Mouse (Mus musculus) erythroblast, embryonic 14.5 days (primary cell): ENCODE data around the gene Neurl1b. TPM values are rescaled to one million over a fixed set of nuclear protein-coding genes. Genes with fewer than 3 reads are reported as not detected.

Experiments
- H3K27me3 ChIP-seq: 2 replicates; pipeline ENCODE4 v1.6.1; 2012; ENCODE audit warnings: inconsistent platforms; ENCODE audit not compliant: control insufficient read depth
- H3K36me3 ChIP-seq: 2 replicates; pipeline ENCODE4 v1.6.1; 2012; ENCODE audit warnings: mild to moderate bottlenecking, inconsistent platforms; ENCODE audit not compliant: control insufficient read depth
- H3K4me1 ChIP-seq: 2 replicates; pipeline ENCODE4 v1.6.1; 2012; ENCODE audit warnings: inconsistent platforms; ENCODE audit not compliant: control insufficient read depth
- H3K4me3 ChIP-seq: replicated peaks from 2 replicates; pipeline ENCODE3; 2012; ENCODE audit warnings: moderate library complexity, mild to moderate bottlenecking, inconsistent platforms
- H3K9me3 ChIP-seq: 2 replicates; pipeline ENCODE4 v1.6.1; 2012; ENCODE audit warnings: low read length, inconsistent platforms, mixed read lengths; ENCODE audit not compliant: control insufficient read depth
- GATA1 ChIP-seq: IDR thresholded peaks from 2 replicates; pipeline ENCODE4 v1.6.1; 2012; ENCODE audit warnings: low read length, inconsistent platforms, mixed read lengths
- TAL1 ChIP-seq: IDR thresholded peaks from 3 replicates; pipeline ENCODE4 v1.6.1; 2012; ENCODE audit warnings: low read length, inconsistent platforms, mixed read lengths
- polyA plus RNA-seq: library from polyadenylated mRNA; stranded (reverse); fragments of >175 nt; gene quantifications from 2 replicates; pipeline ENCODE4 v1.2.3, GENCODE M21; 2012

Gene Neurl1b
- polyA plus RNA-seq, 1 experiment, result not detected

- Histone ChIP-seq H3K4me1 (no peaks in the 10 kb centered on the region), H3K27me3 (no peaks in the 10 kb centered on the region), H3K4me3 (no peak overlapping the region), H3K36me3 (no peaks in the 10 kb centered on the region), H3K9me3 (no peaks in the 10 kb centered on the region)
- TF ChIP-seq GATA1, result no peak
- TF ChIP-seq TAL1, result no peak
Observed at GRCm38 (mm10) chr17:26380280-26380985, 34.2 kb upstream of the Neurl1b start.

GRCm38 (mm10) chr17:26380986-26381446 is 33.6 kb upstream of the Neurl1b start:
- Histone ChIP-seq H3K4me1 (no peaks in the 10 kb centered on the region), H3K4me3 (no peak overlapping the region), H3K27me3 (no peaks in the 10 kb centered on the region), H3K36me3 (no peaks in the 10 kb centered on the region), H3K9me3 (no peaks in the 10 kb centered on the region)
- TF ChIP-seq TAL1, result no peak
- no peak for TF ChIP-seq GATA1

DNA sequence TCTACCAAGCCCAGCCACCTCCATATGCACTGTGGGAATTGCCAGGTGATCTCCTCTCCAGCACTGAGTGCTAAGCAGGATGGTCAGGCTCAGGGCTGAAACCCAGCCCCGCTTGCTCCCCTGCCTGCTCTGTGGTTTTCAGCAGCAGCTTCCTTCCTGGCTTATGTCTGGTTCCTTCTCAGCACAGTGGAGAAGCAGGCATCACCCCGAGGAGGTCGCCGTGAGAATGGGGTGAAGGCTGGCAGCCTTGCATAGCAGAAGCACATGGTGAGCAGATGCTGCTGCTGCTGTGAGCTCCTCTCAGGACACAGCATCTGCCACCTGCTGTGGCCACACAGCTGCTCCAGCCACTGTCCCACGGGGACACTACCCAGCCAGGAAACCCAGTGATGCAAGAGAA is 33.0 kb upstream of the Neurl1b start:
- TF ChIP-seq GATA1 (no peak), TAL1 (no peak)
- no peaks in the 10 kb centered on the region for H3K4me1 ChIP-seq
- no peaks in the 10 kb centered on the region for H3K27me3 ChIP-seq
- H3K4me3 ChIP-seq, result no peak overlapping the region
- H3K9me3 ChIP-seq, result no peaks in the 10 kb centered on the region
- H3K36me3 ChIP-seq, result no peaks in the 10 kb centered on the region

- TF ChIP-seq TAL1 (no peak), GATA1 (no peak)
- no peaks in the 10 kb centered on the region for H3K4me1 ChIP-seq
- H3K27me3 ChIP-seq, result no peaks in the 10 kb centered on the region; the same call in 1 of the 2 replicates
- no peak overlapping the region for H3K4me3 ChIP-seq
- no peaks in the 10 kb centered on the region for H3K36me3 ChIP-seq
- no peaks in the 10 kb centered on the region for H3K9me3 ChIP-seq
Observed at GRCm38 (mm10) chr17:26382176-26382575, 32.5 kb upstream of the Neurl1b start.

DNA sequence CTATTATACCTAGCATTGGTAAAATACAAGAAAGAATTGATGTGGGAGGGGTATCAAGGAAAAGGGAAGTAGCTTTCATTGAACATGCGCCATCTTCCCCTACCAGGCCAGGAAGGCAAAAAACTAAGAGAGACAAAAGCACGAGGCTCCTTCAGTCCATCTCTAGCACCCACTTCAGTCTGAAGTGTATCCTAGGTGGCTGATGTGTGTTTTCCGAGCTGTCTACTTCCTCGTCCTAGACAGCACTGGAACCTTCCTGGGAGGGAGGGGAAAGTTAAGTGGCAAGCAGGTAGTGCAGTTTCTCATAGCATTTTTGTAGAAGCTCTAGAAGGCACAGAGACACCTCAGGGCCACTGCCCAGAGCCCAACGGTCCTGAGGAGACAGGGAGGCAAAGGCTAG is 31.9 kb upstream of the Neurl1b start:
- Histone ChIP-seq H3K4me1 (no peaks in the 10 kb centered on the region), H3K9me3 (no peaks in the 10 kb centered on the region), H3K27me3 (peaks cover 2% of the 10 kb centered on the region; the same call in 1 of the 2 replicates), H3K4me3 (no peak overlapping the region), H3K36me3 (no peaks in the 10 kb centered on the region)
- TF ChIP-seq TAL1 (no peak), GATA1 (no peak)

DNA sequence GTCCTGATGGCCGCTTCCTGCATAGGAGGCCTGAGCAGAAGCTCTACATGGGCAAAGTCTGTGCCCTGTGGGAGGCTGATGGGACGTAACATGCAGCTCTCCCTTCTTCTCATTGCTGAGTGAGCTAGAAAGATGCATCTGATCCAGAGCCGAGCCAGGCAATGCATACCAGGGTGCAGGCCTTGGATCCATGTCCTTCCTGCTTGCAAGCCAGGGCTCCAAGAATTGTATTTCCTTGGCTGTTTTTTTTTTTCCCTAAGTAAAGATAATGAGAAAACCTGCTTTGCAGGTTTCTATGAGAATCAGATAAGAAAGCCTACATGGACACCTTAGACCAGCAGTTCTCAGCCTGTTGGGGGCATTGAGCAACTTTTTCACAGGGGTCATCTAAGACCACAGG is 30.5 kb upstream of the Neurl1b start:
- Histone ChIP-seq H3K36me3 (no peaks in the 10 kb centered on the region), H3K27me3 (peaks cover 2% of the 10 kb centered on the region; the same call in 1 of the 2 replicates), H3K9me3 (no peaks in the 10 kb centered on the region), H3K4me1 (no peaks in the 10 kb centered on the region), H3K4me3 (no peak overlapping the region)
- TF ChIP-seq GATA1 (no peak), TAL1 (no peak)

GRCm38 (mm10) chr17:26385252-26386130 is 29.1 kb upstream of the Neurl1b start:
- Histone ChIP-seq H3K4me1 (no peaks in the 10 kb centered on the region), H3K4me3 (no peak overlapping the region), H3K9me3 (no peaks in the 10 kb centered on the region), H3K27me3 (peaks cover 2% of the 10 kb centered on the region; the same call in 1 of the 2 replicates), H3K36me3 (no peaks in the 10 kb centered on the region)
- TF ChIP-seq GATA1 (no peak), TAL1 (no peak)

GRCm38 (mm10) chr17:26386131-26386481 is 28.5 kb upstream of the Neurl1b start:
- TF ChIP-seq GATA1 (no peak), TAL1 (no peak)
- no peaks in the 10 kb centered on the region for H3K4me1 ChIP-seq
- H3K36me3 ChIP-seq, result no peaks in the 10 kb centered on the region
- H3K27me3 ChIP-seq, result peaks cover 2% of the 10 kb centered on the region; the same call in 1 of the 2 replicates
- H3K9me3 ChIP-seq, result no peaks in the 10 kb centered on the region
- H3K4me3 ChIP-seq, result no peak overlapping the region

DNA sequence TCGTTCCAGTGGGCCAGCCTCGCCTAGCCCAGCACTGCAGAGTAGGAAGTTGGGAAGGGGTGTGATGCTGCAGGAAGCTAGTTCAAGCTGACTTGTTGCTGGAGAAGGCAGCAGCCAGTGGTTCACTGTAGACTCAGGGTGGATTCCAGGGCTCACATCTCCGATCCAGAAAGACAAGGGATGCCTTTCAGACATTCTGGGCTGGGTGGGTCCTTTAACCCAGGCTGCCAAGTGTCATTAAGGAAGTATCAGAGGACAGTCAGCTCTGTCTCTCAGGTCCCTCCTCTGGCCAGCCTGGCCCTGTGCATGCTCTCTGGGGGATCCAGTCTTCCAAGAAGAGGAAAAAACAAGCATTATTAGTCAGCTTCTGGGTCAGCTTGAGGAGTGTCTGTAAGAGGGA is 26.5 kb upstream of the Neurl1b start:
- Histone ChIP-seq H3K9me3 (no peaks in the 10 kb centered on the region), H3K4me3 (no peak overlapping the region), H3K27me3 (peaks cover 2% of the 10 kb centered on the region; the same call in 1 of the 2 replicates), H3K36me3 (no peaks in the 10 kb centered on the region), H3K4me1 (no peaks in the 10 kb centered on the region)
- TF ChIP-seq TAL1 (no peak), GATA1 (no peak)
